Mouse (Mus musculus): ENCODE results near the gene Klc1. TPM values are rescaled to one million over a fixed set of nuclear protein-coding genes. Genes with fewer than 3 reads are reported as not detected.
A peak's percentile ranks its signal among the peaks of the same experiment; 100 is the strongest.

The Klc1 gene
- polyA plus RNA-seq, 1 experiment: 44.3 TPM

GRCm38 (mm10) chr12:111846815-111847214 lies 88.2 kb downstream of the Klc1 start:
- H3K27ac ChIP-seq (ENCODE audit: insufficient read depth, low read depth, low read length): no peak overlapping the region
- no peaks in the 10 kb centered on the region for H3K4me1 ChIP-seq (ENCODE audit: control insufficient read depth, insufficient read depth, low read length)
- WGBS: 79% methylated on average over 10 of the region's 10 CpGs
- no peaks in the 10 kb centered on the region; the same call in 1 of the 2 replicates for H3K36me3 ChIP-seq (ENCODE audit: control insufficient read depth, insufficient read depth, low read length)
- no peak overlapping the region for H3K4me3 ChIP-seq (ENCODE audit: insufficient read depth, low read depth, low read length)
- DNase-seq: no peak
- TF ChIP-seq CTCF (conservative IDR thresholded peaks at IDR 0.05; ENCODE audit: insufficient read depth, insufficient read length, low read depth, low read length): no peak
- TF ChIP-seq POLR2A (IDR thresholded peaks at IDR 0.05; ENCODE audit: low read depth, low read length): no peak
- no peaks in the 10 kb centered on the region for H3K27me3 ChIP-seq (replicated peaks; ENCODE audit: control insufficient read depth, insufficient read depth, low read length)

GRCm38 (mm10) chr12:111848300-111848798 lies 89.7 kb downstream of the Klc1 start:
- WGBS: 71% methylated on average over 9 of the region's 9 CpGs
- no peaks in the 10 kb centered on the region for H3K36me3 ChIP-seq (ENCODE audit: control insufficient read depth, insufficient read depth, low read length)
- no peak for TF ChIP-seq CTCF (conservative IDR thresholded peaks at IDR 0.05; ENCODE audit: insufficient read depth, insufficient read length, low read depth, low read length)
- no peak for TF ChIP-seq POLR2A (IDR thresholded peaks at IDR 0.05; ENCODE audit: low read depth, low read length)
- no peaks in the 10 kb centered on the region for H3K27me3 ChIP-seq (replicated peaks; ENCODE audit: control insufficient read depth, insufficient read depth, low read length)
- no peak overlapping the region for H3K4me3 ChIP-seq (ENCODE audit: insufficient read depth, low read depth, low read length)
- H3K27ac ChIP-seq (ENCODE audit: insufficient read depth, low read depth, low read length): no peak overlapping the region
- H3K4me1 ChIP-seq (ENCODE audit: control insufficient read depth, insufficient read depth, low read length): no peaks in the 10 kb centered on the region
- no peak for DNase-seq

DNA sequence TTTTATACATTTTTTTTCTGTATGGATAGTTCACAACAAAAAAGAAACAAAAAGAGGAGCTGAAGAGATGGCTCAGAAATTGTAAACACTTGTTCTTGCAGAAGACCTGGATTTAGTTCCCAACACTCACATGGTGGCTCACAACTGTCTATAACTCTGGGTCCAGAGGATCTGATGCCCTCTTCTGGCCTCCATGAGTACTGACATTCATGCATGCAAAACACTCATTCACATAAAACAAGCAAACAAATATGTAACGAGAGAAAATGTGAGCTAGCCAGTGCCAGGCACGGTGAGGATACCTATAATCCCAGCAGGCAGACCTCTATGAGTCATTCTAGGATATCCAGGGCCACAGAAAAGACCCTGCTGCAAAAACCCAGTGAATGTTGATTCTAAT lies 92.6 kb downstream of the Klc1 start:
- Histone ChIP-seq H3K36me3 (ENCODE audit: control insufficient read depth, insufficient read depth, low read length) (no peaks in the 10 kb centered on the region), H3K4me1 (ENCODE audit: control insufficient read depth, insufficient read depth, low read length) (no peaks in the 10 kb centered on the region), H3K4me3 (ENCODE audit: insufficient read depth, low read depth, low read length) (no peak overlapping the region), H3K27ac (ENCODE audit: insufficient read depth, low read depth, low read length) (no peak overlapping the region), H3K27me3 (replicated peaks; ENCODE audit: control insufficient read depth, insufficient read depth, low read length) (no peaks in the 10 kb centered on the region)
- DNase-seq: no peak
- 80% methylated on average over 2 of the region's 2 CpGs for WGBS
- TF ChIP-seq POLR2A (IDR thresholded peaks at IDR 0.05; ENCODE audit: low read depth, low read length) (no peak), CTCF (conservative IDR thresholded peaks at IDR 0.05; ENCODE audit: insufficient read depth, insufficient read length, low read depth, low read length) (peak; percentile 14; the same call in 1 of the 2 replicates)

DNA sequence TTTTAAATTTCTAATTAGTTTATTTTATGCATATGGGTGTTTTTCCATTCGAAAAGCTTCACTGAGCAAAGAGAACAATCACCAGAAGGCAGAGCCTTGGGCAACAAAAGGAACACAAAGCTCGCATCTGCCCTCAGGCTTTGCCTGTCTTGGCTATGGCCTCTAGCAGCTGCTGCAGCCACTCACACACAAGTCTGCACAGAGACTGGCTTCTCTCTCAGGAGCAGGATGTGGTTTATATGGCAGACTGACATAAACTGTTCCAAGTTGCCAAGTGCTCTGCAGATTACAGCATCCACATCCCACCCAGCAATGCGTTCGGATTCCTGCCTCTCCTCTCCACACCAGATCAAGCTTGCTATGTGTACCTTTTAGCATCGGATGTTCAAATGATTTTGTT lies 93.1 kb downstream of the Klc1 start:
- DNase-seq: no peak
- Histone ChIP-seq H3K27ac (ENCODE audit: insufficient read depth, low read depth, low read length) (no peak overlapping the region), H3K27me3 (replicated peaks; ENCODE audit: control insufficient read depth, insufficient read depth, low read length) (no peaks in the 10 kb centered on the region), H3K36me3 (ENCODE audit: control insufficient read depth, insufficient read depth, low read length) (no peaks in the 10 kb centered on the region), H3K4me1 (ENCODE audit: control insufficient read depth, insufficient read depth, low read length) (no peaks in the 10 kb centered on the region), H3K4me3 (ENCODE audit: insufficient read depth, low read depth, low read length) (no peak overlapping the region)
- TF ChIP-seq CTCF (conservative IDR thresholded peaks at IDR 0.05; ENCODE audit: insufficient read depth, insufficient read length, low read depth, low read length) (no peak), POLR2A (IDR thresholded peaks at IDR 0.05; ENCODE audit: low read depth, low read length) (no peak)
- WGBS: 87% methylated on average over 5 of the region's 5 CpGs

GRCm38 (mm10) chr12:111853011-111853436 lies 94.4 kb downstream of the Klc1 start:
- 31% methylated on average over 10 of the region's 10 CpGs for WGBS
- peak; percentile 70 for DNase-seq

GRCm38 (mm10) chr12:111853546-111853945 lies 94.9 kb downstream of the Klc1 start:
- Histone ChIP-seq H3K4me3 (ENCODE audit: insufficient read depth, low read depth, low read length) (no peak overlapping the region), H3K4me1 (ENCODE audit: control insufficient read depth, insufficient read depth, low read length) (no peaks in the 10 kb centered on the region), H3K27me3 (replicated peaks; ENCODE audit: control insufficient read depth, insufficient read depth, low read length) (no peaks in the 10 kb centered on the region), H3K27ac (ENCODE audit: insufficient read depth, low read depth, low read length) (no peak overlapping the region), H3K36me3 (ENCODE audit: control insufficient read depth, insufficient read depth, low read length) (no peaks in the 10 kb centered on the region)
- TF ChIP-seq CTCF (conservative IDR thresholded peaks at IDR 0.05; ENCODE audit: insufficient read depth, insufficient read length, low read depth, low read length): no peak
- TF ChIP-seq POLR2A (IDR thresholded peaks at IDR 0.05; ENCODE audit: low read depth, low read length): no peak
- no peak for DNase-seq
- 61% methylated on average over 4 of the region's 4 CpGs for WGBS

More at GRCm38 (mm10) chr12:111853011-111853436, 94.4 kb downstream of the Klc1 start:
- Histone ChIP-seq H3K4me3 (ENCODE audit: insufficient read depth, low read depth, low read length) (no peak overlapping the region), H3K36me3 (ENCODE audit: control insufficient read depth, insufficient read depth, low read length) (no peaks in the 10 kb centered on the region), H3K4me1 (ENCODE audit: control insufficient read depth, insufficient read depth, low read length) (no peaks in the 10 kb centered on the region), H3K27me3 (replicated peaks; ENCODE audit: control insufficient read depth, insufficient read depth, low read length) (no peaks in the 10 kb centered on the region), H3K27ac (ENCODE audit: insufficient read depth, low read depth, low read length) (no peak overlapping the region)
- TF ChIP-seq POLR2A (IDR thresholded peaks at IDR 0.05; ENCODE audit: low read depth, low read length) (no peak), CTCF (conservative IDR thresholded peaks at IDR 0.05; ENCODE audit: insufficient read depth, insufficient read length, low read depth, low read length) (no peak)

- TF ChIP-seq POLR2A (IDR thresholded peaks at IDR 0.05; ENCODE audit: low read depth, low read length) (no peak), CTCF (conservative IDR thresholded peaks at IDR 0.05; ENCODE audit: insufficient read depth, insufficient read length, low read depth, low read length) (no peak)
- Histone ChIP-seq H3K4me1 (ENCODE audit: control insufficient read depth, insufficient read depth, low read length) (no peaks in the 10 kb centered on the region), H3K27me3 (replicated peaks; ENCODE audit: control insufficient read depth, insufficient read depth, low read length) (no peaks in the 10 kb centered on the region), H3K4me3 (ENCODE audit: insufficient read depth, low read depth, low read length) (no peak overlapping the region), H3K36me3 (ENCODE audit: control insufficient read depth, insufficient read depth, low read length) (no peaks in the 10 kb centered on the region), H3K27ac (ENCODE audit: insufficient read depth, low read depth, low read length) (no peak overlapping the region)
- 91% methylated on average over 2 of the region's 2 CpGs for WGBS
- DNase-seq: no peak
Measured at GRCm38 (mm10) chr12:111855448-111855847, 96.8 kb downstream of the Klc1 start.

Other genes with a start within 250 kb of the Klc1 start
- 90.3 and 91.1 TPM in 2 replicates for gene Eif5, start 220.8 kb upstream of the Klc1 start, polyA plus RNA-seq (2012; rRNA removed)
- 33.7 and 37.4 TPM in 2 replicates for gene Mark3, start 184.3 kb upstream of the Klc1 start, polyA plus RNA-seq (2012; rRNA removed)
- gene Ckb, start 86.5 kb upstream of the Klc1 start, polyA plus RNA-seq (2012; rRNA removed): 280 and 340 TPM in 2 replicates
- 12.4 and 16.9 TPM in 2 replicates for gene Trmt61a, start 80.7 kb upstream of the Klc1 start, polyA plus RNA-seq (2012; rRNA removed)
- gene Bag5, start 45.6 kb upstream of the Klc1 start, polyA plus RNA-seq (2012; rRNA removed): 11.3 and 14.6 TPM in 2 replicates
- gene Apopt1, start 45.6 kb upstream of the Klc1 start, polyA plus RNA-seq (2012; rRNA removed): 63.8 and 68.4 TPM in 2 replicates
- 5.3 and 6.0 TPM in 2 replicates for gene Xrcc3, start 55.0 kb downstream of the Klc1 start, polyA plus RNA-seq (2012; rRNA removed)
- gene Zfyve21, start 55.3 kb downstream of the Klc1 start, polyA plus RNA-seq (2012; rRNA removed): 97.0 and 105 TPM in 2 replicates
- gene Ppp1r13b, start 149.3 kb downstream of the Klc1 start, polyA plus RNA-seq (2012; rRNA removed): 11.2 and 11.7 TPM in 2 replicates
- 91.8 and 126 TPM in 2 replicates for gene Atp5mpl, start 208.1 kb downstream of the Klc1 start, polyA plus RNA-seq (2012; rRNA removed)
- gene Tdrd9, start 212.7 kb downstream of the Klc1 start, polyA plus RNA-seq (2012; rRNA removed): 0.07 TPM in 1 of 2 replicates, not detected in the other
- gene Rd3l, start 222.5 kb downstream of the Klc1 start, polyA plus RNA-seq (2012; rRNA removed): not detected in 2 replicates

Measured in kidney, adult 2 months (tissue).